Mouse (Mus musculus) embryonic stem cell, embryonic (primary cell): ENCODE data around the gene Tsfm.

Experiments
- CTCF ChIA-PET, 4 experiments: fragments of 300-600 bp in 2 of 4; fragments of 350-600 bp in 2 of 4; sonication (Branson Sonifier 250); formaldehyde crosslinking; loops; one replicate each; lab custom pipeline; 2022; ENCODE audit warnings: inconsistent platforms in 2 of 4; lab: Charles Lee
- POLR2A ChIA-PET, 4 experiments: fragments of 300-600 bp in 2 of 4; fragments of 350-600 bp in 2 of 4; sonication (Branson Sonifier 250); formaldehyde crosslinking; loops; one replicate each; lab custom pipeline; 2022; ENCODE audit warnings: antibody characterized with exemption in 4 of 4, inconsistent platforms in 1 of 4; lab: Charles Lee

The Tsfm gene

DNA sequence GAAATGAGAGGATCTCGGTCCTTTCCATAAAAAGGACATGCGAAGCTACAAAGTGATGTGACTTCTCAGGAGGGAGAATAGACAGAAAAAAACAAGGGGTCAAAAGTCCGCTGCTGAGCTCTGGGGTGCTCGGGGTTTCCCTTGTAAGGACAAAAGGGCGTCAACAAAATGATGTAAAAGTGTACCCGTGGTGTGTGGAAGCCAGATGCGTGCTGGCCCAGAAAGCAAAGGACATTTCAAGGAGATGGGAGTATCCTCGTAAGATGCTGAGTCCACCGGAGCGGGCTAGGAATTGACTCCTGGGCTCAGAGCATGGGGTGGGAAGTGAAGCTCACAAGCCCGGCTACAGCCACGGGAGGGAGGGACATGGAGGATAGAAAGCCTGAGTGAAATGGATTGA lies 7.0 kb upstream of the Tsfm start:
- ChIA-PET CTCF (interaction anchor here in 1 of 4 experiments (0.9 kb wide), 1 partner anchor 20 kb away, joined by 4 read pairs; no protein-coding TSS in a partner anchor), POLR2A (interaction anchor here (0.6 to 1.5 kb wide), 4 partner anchors 9 to 134 kb away, joined by 3 to 4 read pairs (median 3); no protein-coding TSS in a partner anchor)

- POLR2A ChIA-PET: no interaction called here
These were observed 5.6 kb upstream of the Tsfm start for GRCm38 (mm10) chr10:127036273-127036672.

DNA sequence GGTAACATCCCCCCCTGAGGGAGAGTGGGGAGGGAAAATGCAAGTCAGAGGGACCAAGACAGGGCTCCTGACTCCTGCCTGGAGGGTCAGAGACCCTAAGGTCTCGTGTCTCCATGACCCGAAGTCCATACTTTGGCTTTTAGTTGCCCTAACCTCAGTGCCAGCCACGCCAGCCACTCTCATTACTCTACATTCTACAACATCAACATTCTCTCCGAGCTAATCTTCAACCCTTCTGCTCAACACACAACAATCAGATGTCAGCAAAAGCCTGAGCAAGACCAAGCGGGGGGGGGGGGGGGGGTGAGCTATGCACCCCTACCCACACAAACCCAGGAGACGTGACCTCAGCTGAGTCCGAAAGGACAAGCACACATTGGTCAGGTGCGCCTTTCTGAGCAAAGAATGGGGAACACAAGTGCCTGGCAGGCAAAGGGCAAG lies 2.7 kb upstream of the Tsfm start:
- POLR2A ChIA-PET: interaction anchor here in 1 of 4 experiments (1.2 kb wide), 2 partner anchors 15 to 117 kb away, joined by 3 to 5 read pairs; no protein-coding TSS in a partner anchor
- CTCF ChIA-PET: interaction anchor here in 1 of 4 experiments (0.7 kb wide), 1 partner anchor 85 kb away, joined by 3 read pairs; no protein-coding TSS in a partner anchor

More at GRCm38 (mm10) chr10:127036273-127036672, 5.6 kb upstream of the Tsfm start:
- CTCF ChIA-PET: interaction anchor here in 1 of 4 experiments (0.5 kb wide), 1 partner anchor 187 kb away, joined by 4 read pairs; no protein-coding TSS in a partner anchor

GRCm38 (mm10) chr10:127018422-127018821 lies 12.2 kb downstream of the Tsfm start:
- POLR2A ChIA-PET: interaction anchor here in 3 of 4 experiments (0.5 to 2.5 kb wide), 12 partner anchors 9 to 1694 kb away, joined by 3 to 9 read pairs (median 3); partner anchors contain the start of gene Tsfm (in 1 of the 3)
- CTCF ChIA-PET: interaction anchor here in 3 of 4 experiments (0.5 to 1.5 kb wide), 7 partner anchors 15 to 512 kb away, joined by 3 to 17 read pairs (median 4); no protein-coding TSS in a partner anchor

GRCm38 (mm10) chr10:127017071-127017470 lies 13.6 kb downstream of the Tsfm start:
- ChIA-PET POLR2A (interaction anchor here in 2 of 4 experiments (0.7 to 2.5 kb wide), 5 partner anchors 9 to 1615 kb away, joined by 3 to 10 read pairs (median 5); no protein-coding TSS in a partner anchor), CTCF (interaction anchor here in 2 of 4 experiments (1.0 to 1.3 kb wide), 3 partner anchors 24 to 154 kb away, joined by 3 to 5 read pairs (median 3); partner anchors contain the start of genes Eef1akmt3 (in 1 of the 2) and Mettl1 (in 1 of the 2))

- POLR2A ChIA-PET: interaction anchor here in 2 of 4 experiments (0.6 to 1.7 kb wide), 5 partner anchors 12 to 66 kb away, joined by 3 to 6 read pairs (median 4); partner anchors contain the start of gene Avil (in 1 of the 2)
- CTCF ChIA-PET: interaction anchor here in 2 of 4 experiments (1.0 to 1.6 kb wide), 3 partner anchors 25 to 155 kb away, joined by 3 to 6 read pairs (median 5); partner anchors contain the start of genes Eef1akmt3 (in 1 of the 2) and Mettl1 (in 1 of the 2)
These were observed 14.2 kb downstream of the Tsfm start for GRCm38 (mm10) chr10:127016488-127016887.

GRCm38 (mm10) chr10:127003806-127004205 lies 26.8 kb downstream of the Tsfm start:
- ChIA-PET POLR2A (no interaction called here), CTCF (interaction anchor here in 1 of 4 experiments (1.0 kb wide), 1 partner anchor 15 kb away, joined by 17 read pairs; no protein-coding TSS in a partner anchor)

- CTCF ChIA-PET: interaction anchor here in 1 of 4 experiments (1.0 kb wide), 1 partner anchor 15 kb away, joined by 17 read pairs; no protein-coding TSS in a partner anchor
- POLR2A ChIA-PET: interaction anchor here in 1 of 4 experiments (0.8 kb wide), 1 partner anchor 25 kb away, joined by 3 read pairs; no protein-coding TSS in a partner anchor
These were observed 27.3 kb downstream of the Tsfm start for GRCm38 (mm10) chr10:127003334-127003733.

DNA sequence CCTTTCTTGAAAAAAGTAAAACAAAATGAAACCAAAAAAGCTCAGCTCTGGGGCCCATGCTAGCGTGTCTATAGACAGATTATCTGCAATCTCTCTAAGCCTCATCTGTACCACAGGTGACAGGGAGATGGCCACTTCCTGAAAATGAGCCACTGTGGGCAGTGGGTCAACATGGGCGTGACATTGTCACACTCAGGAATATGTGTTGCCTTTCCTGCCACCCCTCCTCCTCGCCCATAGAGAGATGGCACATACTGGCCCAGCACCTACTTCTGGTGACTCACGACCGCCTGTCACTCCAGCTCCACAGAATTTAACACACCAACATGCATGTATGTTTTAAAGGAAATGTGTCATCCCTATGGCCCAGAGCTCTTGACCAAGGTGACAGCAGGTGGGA lies 27.9 kb downstream of the Tsfm start:
- CTCF ChIA-PET: no interaction called here
- POLR2A ChIA-PET: interaction anchor here in 1 of 4 experiments (0.8 to 0.9 kb wide), 2 partner anchors 14 to 26 kb away, joined by 3 read pairs; no protein-coding TSS in a partner anchor

GRCm38 (mm10) chr10:127002056-127002455 lies 28.6 kb downstream of the Tsfm start:
- POLR2A ChIA-PET: interaction anchor here in 2 of 4 experiments (0.7 to 4.1 kb wide), 7 partner anchors 9 to 45 kb away, joined by 3 to 23 read pairs (median 3); no protein-coding TSS in a partner anchor
- CTCF ChIA-PET: interaction anchor here in 3 of 4 experiments (0.6 to 1.2 kb wide), 4 partner anchors 119 to 362 kb away, joined by 3 to 13 read pairs (median 4); partner anchors contain the start of gene Os9 (in 1 of the 3)

- CTCF ChIA-PET: interaction anchor here in 3 of 4 experiments (0.6 to 3.2 kb wide), 6 partner anchors 11 to 363 kb away, joined by 3 to 16 read pairs (median 9); partner anchors contain the start of gene Os9 (in 1 of the 3)
- POLR2A ChIA-PET: interaction anchor here in 3 of 4 experiments (0.9 to 6.7 kb wide), 19 partner anchors 8 to 96 kb away, joined by 3 to 48 read pairs (median 4); no protein-coding TSS in a partner anchor
These were observed 29.3 kb downstream of the Tsfm start for GRCm38 (mm10) chr10:127001297-127001696.

DNA sequence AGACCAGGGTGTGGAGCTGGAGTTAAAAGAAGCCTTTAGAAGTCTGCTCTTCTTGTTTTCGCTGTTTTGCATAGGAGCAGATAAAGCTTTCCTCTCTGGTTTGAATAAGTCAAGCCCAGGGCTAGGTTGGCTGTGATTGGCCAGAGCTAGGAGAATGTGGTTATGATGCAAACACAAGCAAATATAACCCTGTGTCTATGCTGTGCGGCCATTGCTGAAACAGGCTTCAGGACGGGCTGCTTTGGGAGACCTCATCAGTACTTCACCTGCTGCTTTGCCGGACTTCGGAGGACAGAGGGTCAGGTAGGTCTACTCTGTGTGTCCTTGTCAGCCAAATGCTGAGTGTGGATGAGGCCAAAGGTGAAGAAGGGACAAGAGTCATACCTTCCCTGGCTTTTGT lies 30.1 kb downstream of the Tsfm start, which contains the start of gene Avil:
TSS of gene Avil (plus strand) at position 181 of the 400 bp plus-strand sequence.
- CTCF ChIA-PET: interaction anchor here in 3 of 4 experiments (1.5 to 3.2 kb wide), 4 partner anchors 10 to 58 kb away, joined by 3 to 16 read pairs (median 10); no protein-coding TSS in a partner anchor
- POLR2A ChIA-PET: interaction anchor here in 3 of 4 experiments (0.7 to 6.7 kb wide), 22 partner anchors 9 to 95 kb away, joined by 3 to 48 read pairs (median 4); no protein-coding TSS in a partner anchor

GRCm38 (mm10) chr10:126997340-126998113 lies 33.1 kb downstream of the Tsfm start:
- CTCF ChIA-PET: interaction anchor here in 3 of 4 experiments (0.5 to 1.6 kb wide), 3 partner anchors 16 to 21 kb away, joined by 3 to 4 read pairs (median 4); no protein-coding TSS in a partner anchor
- POLR2A ChIA-PET: interaction anchor here in 3 of 4 experiments (0.5 to 6.7 kb wide), 14 partner anchors 9 to 63 kb away, joined by 3 to 48 read pairs (median 3); partner anchors contain the start of gene Tsfm (in 2 of the 3)

DNA sequence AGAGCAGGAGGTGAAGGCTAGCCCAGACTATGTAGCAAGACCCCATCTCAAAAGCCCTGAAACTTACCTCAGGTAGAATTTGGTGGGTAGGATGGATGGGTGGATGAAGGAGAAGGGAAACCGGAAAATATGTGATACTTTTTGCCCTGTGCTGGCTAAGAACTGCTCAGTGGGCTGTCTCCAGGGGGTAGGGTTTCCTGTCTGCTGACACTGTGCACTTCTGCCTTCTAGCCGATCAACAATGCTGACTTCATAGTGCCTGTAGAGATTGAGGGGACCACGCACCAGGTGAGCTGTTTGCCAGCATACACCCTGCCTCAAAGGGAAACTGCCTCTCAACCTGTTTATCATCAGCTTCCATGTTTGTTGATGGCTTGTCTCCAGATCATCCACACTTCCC lies 37.0 kb downstream of the Tsfm start:
- POLR2A ChIA-PET: interaction anchor here in 2 of 4 experiments (1.1 to 1.6 kb wide), 5 partner anchors 16 to 65 kb away, joined by 3 to 5 read pairs (median 4); no protein-coding TSS in a partner anchor
- CTCF ChIA-PET: interaction anchor here in 2 of 4 experiments (0.6 to 1.7 kb wide), 2 partner anchors 82 to 124 kb away, joined by 3 to 9 read pairs; no protein-coding TSS in a partner anchor

DNA sequence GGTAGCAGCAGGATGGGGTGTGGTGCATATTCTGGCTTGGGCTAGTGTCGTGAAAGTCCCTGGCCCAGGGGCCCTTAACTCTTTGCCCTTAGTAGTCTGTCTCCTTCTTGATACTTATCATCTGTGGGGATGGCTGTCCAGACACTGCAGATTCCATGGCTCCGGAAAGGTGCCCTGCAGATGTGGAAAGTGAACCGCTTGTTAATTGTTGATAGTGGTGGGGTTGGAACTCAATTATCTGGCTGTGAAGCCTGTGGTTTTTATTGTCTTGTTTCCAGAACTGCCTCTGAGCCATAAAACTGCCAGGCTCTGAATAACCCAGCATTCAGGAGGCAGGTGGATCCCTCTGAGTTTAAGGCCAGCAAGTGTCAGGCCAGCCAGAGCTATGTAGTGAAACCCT lies 39.0 kb downstream of the Tsfm start:
- CTCF ChIA-PET: interaction anchor here in 2 of 4 experiments (0.6 to 3.9 kb wide), 7 partner anchors 35 to 83 kb away, joined by 3 to 29 read pairs (median 4); no protein-coding TSS in a partner anchor
- POLR2A ChIA-PET: interaction anchor here in 3 of 4 experiments (0.6 to 23.8 kb wide), 14 partner anchors 8 to 72 kb away, joined by 3 to 426 read pairs (median 8); partner anchors contain the start of genes Avil (in 1 of the 3) and Ctdsp2 (in 1 of the 3)

DNA sequence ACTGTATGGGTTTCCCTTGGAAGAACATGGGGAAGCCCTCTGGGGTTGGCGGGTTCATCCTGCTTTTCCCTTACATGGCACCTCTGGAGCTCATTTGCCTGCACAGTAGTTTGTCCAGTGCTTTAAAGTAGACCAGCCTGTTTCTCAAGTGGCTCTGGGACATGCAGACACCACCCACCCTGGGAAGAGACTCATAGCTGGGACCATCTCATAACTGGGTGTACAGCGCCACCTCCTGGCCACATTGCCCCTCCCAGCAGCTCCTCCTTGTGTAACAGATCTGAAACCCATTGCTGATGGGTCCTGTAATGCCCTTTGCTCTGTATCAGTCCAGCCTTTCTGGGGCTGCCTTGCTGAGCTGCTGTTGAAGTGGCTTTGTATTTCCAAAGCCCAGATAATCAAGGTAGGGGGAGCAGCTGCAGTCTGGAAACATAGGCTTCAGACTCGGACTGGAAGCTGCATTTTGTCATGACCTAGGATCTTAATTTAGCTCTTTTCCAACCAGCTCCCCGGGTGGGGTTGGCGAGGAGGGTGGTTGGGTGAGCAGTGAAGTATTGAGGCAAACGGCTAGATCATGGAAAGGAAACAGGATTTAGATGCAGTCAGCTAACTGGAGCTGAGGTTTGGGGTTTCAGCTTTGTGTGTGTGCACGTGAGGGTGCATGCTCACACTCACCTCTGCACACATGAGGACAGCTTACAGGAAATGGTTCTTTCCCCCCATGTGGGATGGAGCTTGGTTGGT lies 40.2 kb downstream of the Tsfm start:
- POLR2A ChIA-PET: interaction anchor here (0.6 to 23.8 kb wide), 51 partner anchors 8 to 617 kb away, joined by 3 to 426 read pairs (median 4); partner anchors contain the start of genes Avil (in 3 of the 4), Ctdsp2 (in 2 of the 4) and Mettl1 (in 1 of the 4)
- CTCF ChIA-PET: interaction anchor here (0.5 to 3.9 kb wide), 81 partner anchors 9 to 686 kb away, joined by 3 to 34 read pairs (median 4); partner anchors contain the start of genes Avil (in 3 of the 4), Atp23 (in 1 of the 4) and Tsfm (in 1 of the 4)
